Comparison of ENCODE assay signal across 15 mouse cellular contexts in genomic region chr1:121463806-121464205, GRCm38 (mm10). TPM values are rescaled to one million over a fixed set of nuclear protein-coding genes. Genes with fewer than 3 reads are reported as not detected.
DNase-seq lines count a peak whose midpoint lies in the region; ATAC-seq and TF ChIP-seq lines count a peak whose summit lies in the region.
"Had no signal": no experiment of that assay in that cellular context is flagged by ENCODE, and none has a peak within 500 bp of the region (broad histone marks: within the 10 kb centered on the region; RNA-seq: fewer than 3 reads in every experiment).

No protein-coding gene starts in this region.

- H3K36me3 ChIP-seq in intestine, embryonic 16.5 days (ENCODE audit: control insufficient read depth, insufficient read depth, low read length): 0 out of 2 replicates have a peak, but pooled peaks cover 6% of the 10 kb centered on the region
- peaks cover 12% of the 10 kb centered on the region for H3K36me3 ChIP-seq in small intestine, adult 2 months (ENCODE audit: control insufficient read depth, insufficient read depth, low read length)
- H3K36me3 ChIP-seq in forebrain, postnatal 0 days (ENCODE audit: insufficient read depth): peaks cover 36% of the 10 kb centered on the region
- peaks cover 52% of the 10 kb centered on the region for H3K36me3 ChIP-seq in forebrain, embryonic 13.5 days (ENCODE audit: poor library complexity, severe bottlenecking)
- H3K36me3 ChIP-seq in heart, embryonic 11.5 days (ENCODE audit: control insufficient read depth, insufficient read depth, low read length): no peaks in the 10 kb centered on the region; the same call in 1 of the 2 replicates

- H3K27ac ChIP-seq in bone marrow macrophage, adult 2 months (ENCODE audit: insufficient read depth, low read depth, low read length): peak overlapping the region; percentile 93
- peak overlapping the region; percentile 93 for H3K27ac ChIP-seq in intestine, embryonic 16.5 days (ENCODE audit: low read length)
- peak overlapping the region; percentile 100 for H3K27ac ChIP-seq in small intestine, adult 2 months (ENCODE audit: insufficient read depth, low read depth, low read length)
- no peak overlapping the region for H3K27ac ChIP-seq in forebrain, postnatal 0 days (ENCODE audit: low read depth, low read length)
- H3K27ac ChIP-seq in forebrain, embryonic 13.5 days: no peak overlapping the region
- H3K27ac ChIP-seq in heart, embryonic 11.5 days (ENCODE audit: low read depth, low read length): no peak overlapping the region
- H3K27ac ChIP-seq: heart, embryonic 10.5 days; left cerebral cortex, adult 2 months; midbrain, embryonic 10.5 days had no signal

- DNase-seq in kidney, postnatal 14 days: peak; percentile 77
- no peak for DNase-seq in forebrain, postnatal 0 days
- DNase-seq: adrenal gland, postnatal 36 days; gastrocnemius, postnatal 14 days; lung, postnatal 10 days had no signal

- no peaks in the 10 kb centered on the region for H3K27me3 ChIP-seq in intestine, embryonic 16.5 days (replicated peaks; ENCODE audit: control insufficient read depth, insufficient read depth, low read length)
- H3K27me3 ChIP-seq in small intestine, adult 2 months (ENCODE audit: control insufficient read depth, insufficient read depth, low read length): no peaks in the 10 kb centered on the region
- no peaks in the 10 kb centered on the region for H3K27me3 ChIP-seq in forebrain, postnatal 0 days (ENCODE audit: insufficient read depth, low read length)
- no peaks in the 10 kb centered on the region for H3K27me3 ChIP-seq in forebrain, embryonic 13.5 days
- H3K27me3 ChIP-seq in heart, embryonic 11.5 days (ENCODE audit: control insufficient read depth, insufficient read depth, low read length): no peaks in the 10 kb centered on the region

- H3K9me3 ChIP-seq in intestine, embryonic 16.5 days (ENCODE audit: control insufficient read depth, low read length): no peaks in the 10 kb centered on the region
- H3K9me3 ChIP-seq in forebrain, postnatal 0 days (ENCODE audit: low read length): no peaks in the 10 kb centered on the region
- no peaks in the 10 kb centered on the region for H3K9me3 ChIP-seq in forebrain, embryonic 13.5 days (replicated peaks)
- no peaks in the 10 kb centered on the region for H3K9me3 ChIP-seq in heart, embryonic 11.5 days (replicated peaks; ENCODE audit: control insufficient read depth, low read length)
- H3K9me3 ChIP-seq: heart, embryonic 10.5 days; midbrain, embryonic 10.5 days had no signal

- H3K4me3 ChIP-seq in bone marrow macrophage, adult 2 months (ENCODE audit: insufficient read depth, low read length): no peak overlapping the region
- no peak overlapping the region for H3K4me3 ChIP-seq in intestine, embryonic 16.5 days (ENCODE audit: low read length)
- no peak overlapping the region for H3K4me3 ChIP-seq in small intestine, adult 2 months (ENCODE audit: low read depth, low read length)
- no peak overlapping the region for H3K4me3 ChIP-seq in forebrain, postnatal 0 days (ENCODE audit: low read depth, low read length)
- H3K4me3 ChIP-seq in forebrain, embryonic 13.5 days: no peak overlapping the region
- no peak overlapping the region for H3K4me3 ChIP-seq in heart, embryonic 11.5 days (ENCODE audit: low read depth, low read length)
- H3K4me3 ChIP-seq: heart, embryonic 10.5 days; left cerebral cortex, adult 2 months; midbrain, embryonic 10.5 days had no signal

- H3K9ac ChIP-seq in intestine, embryonic 16.5 days (ENCODE audit: low read depth, low read length): peak overlapping the region; percentile 49; the same call in 1 of the 2 replicates
- H3K9ac ChIP-seq in forebrain, postnatal 0 days: no peak overlapping the region
- H3K9ac ChIP-seq in forebrain, embryonic 13.5 days: no peak overlapping the region
- H3K9ac ChIP-seq in heart, embryonic 11.5 days (ENCODE audit: low read depth, low read length): no peak overlapping the region

- TF ChIP-seq CTCF in bone marrow macrophage, adult 2 months (IDR thresholded peaks at IDR 0.05; ENCODE audit: low read depth, low read length): no peak
- no peak for TF ChIP-seq CTCF in small intestine, adult 2 months (IDR thresholded peaks at IDR 0.05; ENCODE audit: extremely low read depth, insufficient read length, insufficient replicate concordance, low read depth, low read length)
- TF ChIP-seq CTCF in forebrain, postnatal 0 days (IDR thresholded peaks at IDR 0.05; ENCODE audit: low read depth): no peak

- H3K4me1 ChIP-seq in bone marrow macrophage, adult 2 months (ENCODE audit: control insufficient read depth, insufficient read depth, low read length): peaks cover 39% of the 10 kb centered on the region
- peaks cover 8% of the 10 kb centered on the region for H3K4me1 ChIP-seq in intestine, embryonic 16.5 days (ENCODE audit: control insufficient read depth, insufficient read depth, low read length)
- H3K4me1 ChIP-seq in small intestine, adult 2 months (ENCODE audit: control insufficient read depth, insufficient read depth, insufficient read length, low read length): peaks cover 22% of the 10 kb centered on the region
- H3K4me1 ChIP-seq in forebrain, postnatal 0 days (ENCODE audit: insufficient read depth): no peaks in the 10 kb centered on the region
- peaks cover 3% of the 10 kb centered on the region; the same call in 1 of the 2 replicates for H3K4me1 ChIP-seq in forebrain, embryonic 13.5 days
- no peaks in the 10 kb centered on the region for H3K4me1 ChIP-seq in heart, embryonic 11.5 days (ENCODE audit: control insufficient read depth, insufficient read depth, low read length)
- H3K4me1 ChIP-seq: heart, embryonic 10.5 days; midbrain, embryonic 10.5 days had no signal

- H3K4me2 ChIP-seq in intestine, embryonic 16.5 days (ENCODE audit: low read depth, low read length): 0 out of 2 replicates have a peak overlapping the region, but pooled peaks have one; percentile 9
- H3K4me2 ChIP-seq in forebrain, postnatal 0 days (ENCODE audit: low read depth): no peak overlapping the region
- no peak overlapping the region for H3K4me2 ChIP-seq in forebrain, embryonic 13.5 days
- no peak overlapping the region for H3K4me2 ChIP-seq in heart, embryonic 11.5 days

- peak; percentile 97 for ATAC-seq in intestine, embryonic 16.5 days
- no peak for ATAC-seq in forebrain, postnatal 0 days
- no peak for ATAC-seq in forebrain, embryonic 13.5 days
- ATAC-seq in heart, embryonic 11.5 days (replicated peaks; ENCODE audit: insufficient number of reproducible peaks, low FRiP score, low TSS enrichment): no peak
- ATAC-seq: CD4-positive, CD25-positive, alpha-beta regulatory T cell, adult 4 months; forebrain, embryonic 16.5 days had no signal

- no peak for TF ChIP-seq POLR2A in bone marrow macrophage, adult 2 months (IDR thresholded peaks at IDR 0.05; ENCODE audit: borderline replicate concordance, low read depth, low read length)
- no peak for TF ChIP-seq POLR2A in small intestine, adult 2 months (IDR thresholded peaks at IDR 0.05; ENCODE audit: low read depth, low read length)

- WGBS in intestine, embryonic 16.5 days: 43% methylated on average over 7 of the region's 7 CpGs
- WGBS in small intestine, adult 2 months: 24% methylated on average over 7 of the region's 7 CpGs
- 91% methylated on average over 7 of the region's 7 CpGs for WGBS in forebrain, postnatal 0 days
- WGBS in forebrain, embryonic 13.5 days: 87% methylated on average over 7 of the region's 7 CpGs
- WGBS in heart, embryonic 11.5 days (ENCODE audit: insufficient replicate concordance): 74% methylated on average over 7 of the region's 7 CpGs

RNA-seq across cellular contexts. Expression of gene Ccdc93, which starts 33.0 kb away (rescaled TPM):
- 25.2 and 30.1 TPM in 2 replicates for polyA plus RNA-seq in bone marrow macrophage, adult 2 months (2012; ENCODE audit: insufficient read depth, insufficient read length, missing spikeins)
- 10.7 and 11.5 TPM in 2 replicates for polyA plus RNA-seq in intestine, embryonic 16.5 days (2015; fragmentation: Nextera tagmentation; extraction: Ambion mirVana)
- 2.9 and 5.4 TPM in 2 replicates for polyA plus RNA-seq in small intestine, adult 2 months (2012; rRNA removed)
- 13.5 and 14.6 TPM in 2 replicates for total RNA-seq in forebrain, postnatal 0 days (2014; rRNA removed)
- 3.8 and 6.7 TPM in 2 replicates for polyA plus RNA-seq in forebrain, postnatal 0 days (2015; fragmentation: Nextera tagmentation; extraction: Ambion mirVana)
- 10.2 and 11.2 TPM in 2 replicates for polyA plus RNA-seq in forebrain, embryonic 13.5 days (2015; fragmentation: Nextera tagmentation; extraction: Ambion mirVana)
- polyA plus RNA-seq in heart, embryonic 11.5 days (2014; fragmentation: Nextera tagmentation; extraction: Ambion mirVana): 7.6 and 7.9 TPM in 2 replicates

Comparison
In these comparisons a context has a peak if more than half of its experiments do, and no peak if none do; other contexts are left out.
1. H3K27ac ChIP-seq: peak in bone marrow macrophage, adult 2 months (single experiment), intestine, embryonic 16.5 days (single experiment) and small intestine, adult 2 months (single experiment); none in forebrain, postnatal 0 days (single experiment), forebrain, embryonic 13.5 days (single experiment) and heart, embryonic 11.5 days (single experiment).